Mouse (Mus musculus): ENCODE measurements around the gene Fam187b.
A peak's percentile ranks its signal among the peaks of the same experiment; 100 is the strongest.

Gene Fam187b

DNA sequence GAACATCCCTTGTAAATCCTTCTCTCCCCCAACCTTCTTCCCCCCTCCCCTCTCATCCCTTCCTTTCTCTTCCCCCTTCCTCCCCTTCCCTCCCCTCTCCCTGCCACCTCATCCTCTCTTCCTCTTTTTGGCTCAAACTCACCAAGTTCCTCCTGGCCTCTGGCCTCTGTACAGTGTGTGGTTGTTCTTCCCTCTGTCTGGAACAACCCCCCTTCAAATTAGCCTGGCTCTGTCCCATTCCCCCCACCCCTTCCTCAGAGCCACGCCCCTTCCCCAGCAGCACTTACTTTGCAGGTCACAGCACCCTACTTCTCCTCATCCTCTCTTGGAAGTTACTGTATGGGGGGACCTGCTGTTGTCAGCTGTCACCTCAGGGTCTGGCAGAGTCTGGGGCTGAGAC lies 34.6 kb downstream of the Fam187b start:
- peak; percentile 23 to 35 for DNase-seq (ENCODE audit: inconsistent age in 2 of 2, low spot score in 1 of 2)

DNA sequence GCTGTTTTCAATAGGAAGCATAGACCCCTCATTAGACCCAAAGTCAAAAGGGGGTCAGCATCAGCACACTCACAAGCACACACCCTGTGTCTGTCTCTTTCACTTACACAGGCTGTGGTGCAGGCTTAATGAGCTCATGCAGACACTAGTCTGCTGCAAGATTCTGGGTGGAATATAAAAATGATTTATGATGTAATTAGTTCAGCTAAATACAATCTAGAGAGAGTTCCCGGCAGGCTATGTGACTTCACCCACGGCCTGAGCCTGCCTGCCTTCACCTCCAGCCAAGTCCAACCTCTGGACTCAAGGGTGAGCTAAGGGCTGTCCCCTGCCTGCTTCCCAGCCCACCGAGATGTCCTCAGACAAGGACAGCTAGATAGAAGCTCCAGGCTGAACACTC lies 35.3 kb downstream of the Fam187b start:
- peak; percentile 21 to 65 for DNase-seq (ENCODE audit: inconsistent age in 2 of 2, low spot score in 1 of 2)

DNA sequence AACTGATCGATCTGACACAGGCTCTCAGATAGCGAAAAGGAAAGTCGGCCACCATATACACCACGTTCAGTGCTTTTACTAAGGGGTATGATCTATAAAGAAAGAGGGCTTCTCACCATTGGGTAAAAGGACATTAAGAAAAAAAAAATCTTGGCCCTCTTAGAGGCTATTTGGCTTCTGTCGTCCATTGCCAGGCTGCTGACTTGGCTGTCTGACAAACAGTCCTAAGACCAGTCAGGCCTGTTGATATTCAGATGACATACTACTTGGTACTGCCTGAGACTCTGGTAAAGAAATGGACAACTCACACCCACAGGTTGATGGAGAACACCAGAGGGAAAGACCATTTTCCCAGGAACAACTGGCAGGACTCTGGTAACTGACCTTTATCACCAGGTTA lies 39.4 kb downstream of the Fam187b start:
- peak in 1 of 2 experiments; percentile 46 for DNase-seq (ENCODE audit: inconsistent age in 2 of 2, low spot score in 1 of 2)

DNA sequence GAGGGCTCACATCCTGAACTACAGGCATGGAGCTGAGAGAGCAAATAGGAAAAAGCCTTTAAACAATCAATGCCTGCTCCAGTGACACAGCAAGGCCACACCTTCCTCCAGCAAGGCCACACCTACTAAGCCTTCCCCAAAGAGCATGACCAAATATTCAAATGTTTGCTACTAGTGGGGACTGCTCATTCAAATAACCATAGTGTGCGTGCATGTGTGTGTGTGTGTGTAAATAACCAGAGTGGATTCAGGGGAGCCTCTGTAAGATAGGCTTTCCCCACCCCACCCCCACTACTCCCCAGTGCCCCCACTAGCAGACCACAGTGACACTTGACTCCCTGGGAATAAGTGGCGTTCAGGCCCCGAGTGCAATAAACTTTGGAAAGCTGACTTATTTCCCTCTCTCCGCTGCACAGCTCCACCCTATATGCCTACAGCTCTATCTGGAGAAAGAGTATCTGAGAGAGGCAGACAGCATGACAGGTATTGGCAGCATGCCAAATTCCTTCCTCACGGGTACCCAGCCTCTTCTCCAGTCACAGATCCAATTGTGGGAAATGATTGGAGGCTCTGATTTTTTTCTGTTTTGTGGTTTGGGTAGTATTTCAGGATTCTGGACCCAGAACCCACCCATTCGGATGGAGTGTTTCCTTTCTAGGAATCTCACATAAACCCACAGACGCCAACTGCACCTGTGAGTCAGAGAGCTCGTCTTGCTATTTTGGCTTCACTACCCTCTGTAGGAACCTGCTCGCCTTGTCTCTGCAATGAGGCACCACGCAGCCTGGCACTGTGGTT lies 43.7 kb downstream of the Fam187b start:
- peak; percentile 33 to 75 for DNase-seq (ENCODE audit: inconsistent age in 2 of 2, low spot score in 1 of 2)

DNA sequence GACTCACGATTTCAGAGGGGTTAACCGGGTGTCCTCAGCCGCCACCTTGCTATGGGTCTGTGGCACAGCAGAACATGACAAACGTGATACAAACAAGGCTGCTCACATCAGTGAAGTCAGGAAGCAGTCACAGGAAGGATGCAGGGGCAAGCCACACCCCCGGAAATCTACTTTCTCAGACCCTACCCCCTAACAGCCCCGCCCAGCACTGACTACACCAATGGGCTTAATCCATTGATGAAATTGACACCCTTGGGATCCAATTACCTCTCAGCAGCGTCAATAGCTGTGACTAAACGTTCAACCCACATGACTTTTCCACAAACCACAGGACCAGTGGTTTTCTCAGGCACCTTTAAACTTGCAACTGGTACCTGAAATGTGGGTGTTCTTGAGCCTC lies 55.0 kb downstream of the Fam187b start:
- DNase-seq (ENCODE audit: inconsistent age in 2 of 2, low spot score in 1 of 2): no peak

DNA sequence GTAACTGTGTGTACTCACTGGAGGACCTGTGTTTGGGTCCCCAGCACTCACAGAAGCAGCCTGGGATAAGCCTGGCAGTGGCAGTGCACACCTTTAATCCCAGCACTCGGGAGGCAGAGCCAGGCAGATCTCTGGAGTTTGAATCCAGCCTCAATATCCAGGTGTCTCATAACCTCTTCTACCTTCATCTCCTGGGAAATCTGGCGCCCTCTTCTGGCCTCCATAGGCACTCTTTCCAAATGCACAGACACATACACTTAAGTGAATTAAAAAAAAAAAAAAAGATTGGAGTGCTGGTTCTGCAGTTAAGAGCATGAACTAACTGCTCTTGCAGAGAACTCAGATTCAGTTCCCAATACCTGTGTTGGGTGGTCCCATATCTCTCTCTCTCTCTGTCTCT lies 57.1 kb downstream of the Fam187b start:
- DNase-seq (ENCODE audit: inconsistent age in 2 of 2, low spot score in 1 of 2): no peak

DNA sequence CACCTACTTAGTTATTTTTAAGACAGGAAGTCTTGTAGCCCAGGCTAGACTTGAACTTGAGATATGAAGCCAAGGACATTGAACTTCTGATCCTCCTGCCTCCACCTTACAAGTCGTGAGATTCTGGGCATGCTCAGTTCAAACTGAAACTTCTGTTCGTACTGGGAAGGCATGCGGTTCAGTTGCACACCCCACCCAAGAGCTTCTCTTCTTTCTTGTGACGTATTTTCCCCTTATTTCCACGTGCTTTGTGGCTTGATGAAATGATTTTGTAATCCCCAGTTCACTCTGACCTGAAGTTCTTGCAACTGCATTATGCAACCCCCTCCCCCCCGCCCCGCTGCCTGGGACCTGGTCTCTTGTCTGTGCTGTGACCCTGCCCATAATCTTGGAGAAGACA lies 58.1 kb downstream of the Fam187b start:
- DNase-seq (ENCODE audit: inconsistent age in 2 of 2, low spot score in 1 of 2): no peak

DNA sequence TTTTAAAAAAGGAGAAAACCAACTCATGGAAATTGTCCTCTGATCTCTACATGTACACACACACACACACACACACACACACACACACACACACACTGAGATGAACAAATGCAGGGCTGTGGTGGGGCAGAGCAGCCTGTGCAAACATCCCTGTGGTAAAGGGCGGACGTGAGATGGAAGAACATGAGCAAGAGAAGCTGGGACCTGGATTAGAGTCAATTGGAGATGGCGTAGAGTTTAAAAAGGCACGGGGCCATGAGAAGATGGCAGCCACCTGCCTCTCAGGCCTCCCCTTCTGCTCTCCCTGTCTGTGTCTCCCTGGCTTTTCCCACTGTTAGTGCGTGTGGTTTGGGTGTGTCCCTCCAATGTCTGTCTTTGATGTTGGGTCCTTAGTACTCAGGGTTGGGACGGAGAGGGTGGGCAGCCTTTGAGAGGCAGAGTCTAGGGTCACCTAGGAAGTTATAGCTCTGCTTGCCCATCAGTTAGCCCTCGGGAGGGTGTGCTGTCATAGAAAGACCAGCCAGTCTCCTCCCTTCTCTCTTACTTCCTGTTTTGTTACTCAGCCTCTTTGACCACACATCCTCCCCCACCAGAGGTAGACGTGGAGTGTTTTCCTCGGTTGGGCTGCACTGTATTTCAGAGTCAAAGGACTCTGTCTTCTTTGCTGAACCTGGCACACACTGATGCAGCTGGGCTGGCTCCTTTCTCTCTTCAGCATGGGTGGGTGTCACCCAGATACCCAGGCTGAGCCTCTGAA lies 60.0 kb downstream of the Fam187b start:
- no peak for DNase-seq (ENCODE audit: inconsistent age in 2 of 2, low spot score in 1 of 2)

DNA sequence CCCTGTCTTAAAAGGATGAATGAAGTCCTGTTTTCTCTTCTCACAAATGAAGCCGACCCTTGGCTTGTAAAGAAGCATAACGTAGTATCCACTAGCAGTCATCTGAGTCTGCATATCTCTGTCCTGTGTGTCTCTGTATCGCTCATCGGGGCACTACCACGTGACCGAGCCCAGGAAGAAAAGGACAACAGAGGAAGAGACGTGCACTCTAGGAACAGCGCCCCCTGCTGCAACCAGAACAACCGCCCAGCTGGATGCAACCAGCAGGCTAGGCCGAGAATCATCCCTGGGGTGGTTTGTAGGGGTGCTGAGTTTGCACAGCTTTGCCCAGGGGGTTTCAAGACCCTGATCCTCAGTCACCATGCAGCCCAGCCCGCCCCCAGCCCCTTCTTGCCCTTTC lies 61.2 kb downstream of the Fam187b start:
- peak in 1 of 2 experiments; percentile 50 for DNase-seq (ENCODE audit: inconsistent age in 2 of 2, low spot score in 1 of 2)

DNA sequence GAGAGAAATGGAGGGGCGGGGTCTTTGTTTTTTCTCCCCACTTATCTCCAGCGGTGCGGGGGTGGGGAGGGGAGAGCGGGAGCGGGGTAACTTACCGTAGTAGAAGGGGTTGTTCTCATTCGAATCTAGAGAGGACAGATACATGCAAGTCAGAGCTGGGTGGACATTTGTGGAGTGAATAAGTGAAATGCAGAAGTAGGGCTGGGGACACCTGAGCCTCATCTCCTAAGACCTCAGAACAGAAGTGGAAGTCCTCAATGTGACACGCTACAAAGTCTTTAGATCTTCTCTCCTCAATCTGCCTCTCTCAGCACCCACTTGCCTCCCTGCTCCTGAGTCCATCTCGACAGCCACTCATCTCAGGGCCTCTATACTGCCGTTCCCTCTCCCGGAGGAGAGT lies 61.7 kb downstream of the Fam187b start:
- no peak for DNase-seq (ENCODE audit: inconsistent age in 2 of 2, low spot score in 1 of 2)

DNA sequence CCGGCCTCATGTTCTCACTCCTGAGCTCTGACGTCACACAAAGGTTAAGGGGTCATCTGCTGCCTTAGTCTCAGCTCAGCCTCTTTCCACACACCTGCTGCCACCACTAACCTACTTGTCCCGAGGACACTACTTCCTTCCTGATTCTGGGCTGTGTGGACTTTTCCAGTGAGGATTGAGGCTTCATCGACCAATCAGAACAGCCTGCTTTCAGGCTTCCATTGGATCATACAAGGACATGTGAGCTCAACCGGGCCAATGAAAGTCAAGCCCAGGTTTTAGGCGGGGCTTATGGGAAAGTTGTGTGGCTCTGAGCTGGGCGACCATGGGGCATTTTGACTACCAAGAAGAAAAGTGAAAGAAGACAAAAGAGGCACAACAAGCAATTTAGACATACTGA lies 63.3 kb downstream of the Fam187b start:
- DNase-seq (ENCODE audit: inconsistent age in 2 of 2, low spot score in 1 of 2): no peak

DNA sequence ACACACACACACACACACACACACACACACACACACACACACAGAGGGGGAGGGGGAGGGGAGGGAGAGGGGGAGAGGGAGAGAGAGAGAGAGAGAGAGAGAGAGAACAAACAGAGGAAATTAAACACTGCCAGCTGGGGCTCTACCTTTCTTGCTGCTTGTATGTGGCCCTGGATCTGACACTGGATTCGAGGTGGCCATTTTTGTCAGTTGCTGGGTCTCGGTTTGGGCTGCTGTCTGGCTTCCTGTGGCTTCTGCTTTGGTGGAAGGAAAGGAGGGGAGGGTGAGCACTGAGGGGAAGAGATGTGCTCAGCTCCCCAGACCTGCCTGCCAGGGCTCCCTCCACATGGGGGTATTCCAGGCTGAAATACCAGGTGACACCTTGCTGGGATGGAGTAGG lies 64.1 kb downstream of the Fam187b start:
- DNase-seq (ENCODE audit: inconsistent age in 2 of 2, low spot score in 1 of 2): no peak

DNA sequence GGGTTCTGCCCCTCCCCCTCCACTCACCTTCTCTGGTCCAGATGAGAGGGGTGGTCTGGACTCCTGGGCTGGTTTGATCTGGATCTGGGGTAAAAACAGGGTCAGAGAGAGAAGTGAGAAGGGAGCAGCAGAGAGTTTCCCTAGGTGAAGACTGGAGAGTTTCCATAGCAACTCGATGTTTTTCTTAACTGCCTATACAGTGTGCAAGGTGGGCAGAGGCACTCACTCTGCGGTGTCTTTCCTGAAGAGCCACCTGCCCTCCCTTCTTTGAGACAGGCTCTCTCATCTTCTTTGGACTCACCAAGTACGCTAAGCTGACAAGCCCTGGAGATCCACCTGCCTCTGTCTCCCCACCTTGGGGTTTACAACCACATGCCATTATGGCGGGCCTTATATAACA lies 65.4 kb downstream of the Fam187b start:
- DNase-seq (ENCODE audit: inconsistent age in 2 of 2, low spot score in 1 of 2): no peak
